Mouse (Mus musculus) olfactory bulb, adult 2 months (tissue): ENCODE measurements at regions not wholly inside any gene's neighbourhood (a gene's known extent, or its start where the extent isn't known, plus 50 kb on each side); places are given as distances from the start of the nearest gene placed in this dataset.

Experiments used
- CTCF ChIP-seq: fragments of 200-500 bp; IDR thresholded peaks from 2 replicates; pipeline ENCODE4 v1.5.1; 2012; ENCODE audit warnings: low read depth, mild to moderate bottlenecking, low read length, moderate library complexity; ENCODE audit not compliant: insufficient read depth
- POLR2A ChIP-seq: fragments of 200-500 bp; IDR thresholded peaks from 2 replicates; pipeline ENCODE4 v1.6.1; 2012; ENCODE audit warnings: mild to moderate bottlenecking, low read depth, low read length, moderate library complexity; ENCODE audit not compliant: insufficient read depth

DNA sequence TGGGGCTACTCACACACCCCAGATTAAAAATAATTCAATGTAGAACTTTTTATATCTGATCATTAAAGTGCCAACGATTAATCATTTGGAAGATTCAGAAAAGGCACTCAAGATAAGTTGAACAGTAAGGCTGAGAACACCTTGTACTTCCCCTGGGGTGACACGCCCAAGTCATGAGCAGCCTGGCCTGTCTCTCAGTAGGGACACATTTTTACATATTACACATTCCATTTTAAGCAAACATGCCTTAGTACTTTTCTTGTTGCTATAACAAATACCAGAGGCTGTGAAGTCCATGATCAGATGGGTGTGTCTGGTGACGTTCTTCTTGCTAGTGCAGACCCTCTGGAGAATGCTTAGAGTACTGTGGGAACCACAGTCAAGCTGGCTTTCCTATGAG, 184.2 kb upstream of the Tshz3 start:
- TF ChIP-seq POLR2A, result no peak
- TF ChIP-seq CTCF, result no peak
